Mouse (Mus musculus): ENCODE measurements around the gene Polr2g. TPM values are rescaled to one million over a fixed set of nuclear protein-coding genes. Genes with fewer than 3 reads are reported as not detected.

Gene Polr2g
- total and polyA plus RNA-seq, 3 experiments, result 181 to 188 TPM; not detected in 1

DNA sequence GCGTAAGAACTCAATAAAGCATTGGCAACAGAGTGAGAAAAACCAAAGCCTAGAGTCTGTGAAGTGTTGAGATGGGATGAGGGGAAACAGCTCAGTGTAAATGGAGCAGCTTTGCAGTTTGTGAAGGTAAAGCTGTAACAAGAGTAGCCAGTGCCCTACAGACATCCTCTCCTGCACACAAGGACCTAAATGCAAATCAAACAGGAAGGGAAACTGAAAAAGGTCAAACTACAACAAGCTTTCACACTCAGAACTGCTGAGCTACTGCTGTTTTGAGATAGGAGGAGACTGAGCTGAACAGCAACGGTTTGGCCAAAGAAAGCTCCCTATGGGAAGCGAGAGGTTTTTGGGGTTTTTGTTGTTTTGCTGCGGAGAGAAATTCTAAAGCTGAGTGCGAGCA, 8.4 kb upstream of the Polr2g start:
- Histone ChIP-seq H3K9ac (ENCODE audit: control insufficient read depth, low read depth, low read length, poor library complexity, severe bottlenecking) (no peak overlapping the region), H3K9me3 (replicated peaks; ENCODE audit: insufficient read depth, low read length) (no peaks in the 10 kb centered on the region), H3K27me3 (ENCODE audit: control insufficient read depth in 1 of 2, insufficient read depth in 2 of 2, low read length in 2 of 2) (no peaks in the 10 kb centered on the region), H3K4me3 (ENCODE audit: control insufficient read depth in 1 of 2, insufficient read depth in 1 of 2, low read depth in 2 of 2, low read length in 2 of 2) (no peak overlapping the region), H3K79me2 (ENCODE audit: control insufficient read depth, insufficient read depth, low read length, poor library complexity) (peaks cover 1% of the 10 kb centered on the region), H3K4me1 (ENCODE audit: control insufficient read depth in 1 of 2, insufficient read depth in 2 of 2, low read length in 2 of 2) (peaks cover under 1 to 15% of the 10 kb centered on the region in 2 experiments; a peak in 2 of 4 replicates), H3K36me3 (ENCODE audit: control insufficient read depth in 1 of 2, insufficient read depth in 2 of 2, low read length in 2 of 2) (peaks cover 0 to 13% of the 10 kb centered on the region in 2 experiments; a peak in 2 of 4 replicates), H3K27ac (ENCODE audit: control insufficient read depth, low read depth, low read length) (no peak overlapping the region)
- TF ChIP-seq USF1 (IDR thresholded peaks at IDR 0.05; ENCODE audit: low read depth, low read length), result no peak
- TF ChIP-seq MAX (IDR thresholded peaks at IDR 0.05; ENCODE audit: low read length), result no peak
- TF ChIP-seq MAFK (IDR thresholded peaks at IDR 0.05; ENCODE audit: borderline replicate concordance, low read depth, low read length), result no peak
- no peak for TF ChIP-seq MXI1 (IDR thresholded peaks at IDR 0.05; ENCODE audit: low read depth, low read length)
- TF ChIP-seq GATA1 (IDR thresholded peaks at IDR 0.05; ENCODE audit: low read depth, low read length), result no peak
- no peak for TF ChIP-seq ETS1 (IDR thresholded peaks at IDR 0.05; ENCODE audit: low read depth, low read length)
- TF ChIP-seq NRF1 (IDR thresholded peaks at IDR 0.05; ENCODE audit: insufficient read depth, low read depth, low read length, poor library complexity, severe bottlenecking), result no peak
- no peak for TF ChIP-seq ZNF384 (IDR thresholded peaks at IDR 0.05; ENCODE audit: low read depth, low read length)
- no peak for TF ChIP-seq SMC3 (IDR thresholded peaks at IDR 0.05; ENCODE audit: low read depth, low read length)
- no peak for TF ChIP-seq GABPA (IDR thresholded peaks at IDR 0.05; ENCODE audit: low read depth, low read length)
- DNase-seq (ENCODE audit: low read depth, low spot score), result no peak

DNA sequence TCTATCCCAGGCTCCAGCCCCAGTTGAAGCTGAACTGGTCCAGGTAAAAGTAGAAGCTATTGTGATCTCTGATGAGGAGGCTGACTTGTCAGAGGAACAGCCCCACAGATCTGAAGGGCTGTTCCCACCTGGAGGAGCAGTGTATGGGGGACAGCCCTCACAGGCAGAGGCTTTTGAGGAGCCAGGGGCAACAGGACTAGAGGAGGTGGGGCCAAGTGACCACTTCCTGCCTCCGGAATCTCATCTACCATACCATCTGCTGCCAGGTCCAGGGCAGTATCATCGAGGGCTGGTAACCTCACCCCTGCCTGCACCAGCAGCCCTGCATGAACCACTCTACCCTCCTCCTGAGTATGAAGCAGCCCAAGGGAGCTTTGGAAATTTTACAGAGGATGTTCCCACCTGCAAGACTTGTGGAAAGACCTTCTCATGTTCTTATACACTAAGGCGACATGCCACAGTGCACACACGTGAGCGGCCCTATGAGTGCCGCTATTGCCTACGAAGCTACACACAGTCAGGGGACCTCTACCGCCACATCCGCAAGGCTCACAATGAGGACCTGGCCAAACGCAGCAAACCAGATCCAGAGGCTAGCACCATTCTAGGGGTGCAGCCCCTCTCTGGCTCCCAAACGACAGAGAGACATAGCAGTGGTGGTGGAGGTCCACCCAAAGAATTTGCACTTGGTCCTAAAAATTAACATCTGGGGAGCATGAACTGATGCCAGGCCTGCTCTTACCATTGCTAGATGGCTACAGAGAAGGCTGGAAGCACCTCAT, 5.7 kb upstream of the Polr2g start:
- no peaks in the 10 kb centered on the region for H3K9me3 ChIP-seq (replicated peaks; ENCODE audit: insufficient read depth, low read length)
- H3K9ac ChIP-seq (ENCODE audit: control insufficient read depth, low read depth, low read length, poor library complexity, severe bottlenecking), result no peak overlapping the region
- no peak overlapping the region for H3K4me3 ChIP-seq (ENCODE audit: control insufficient read depth in 1 of 2, insufficient read depth in 1 of 2, low read depth in 2 of 2, low read length in 2 of 2)
- no peak for DNase-seq (ENCODE audit: low read depth, low spot score)
- H3K27me3 ChIP-seq (ENCODE audit: control insufficient read depth in 1 of 2, insufficient read depth in 2 of 2, low read length in 2 of 2), result no peaks in the 10 kb centered on the region
- H3K4me1 ChIP-seq (ENCODE audit: control insufficient read depth in 1 of 2, insufficient read depth in 2 of 2, low read length in 2 of 2), result peaks cover 2 to 19% of the 10 kb centered on the region in 2 experiments; a peak in 2 of 4 replicates
- no peak for TF ChIP-seq MYC (IDR thresholded peaks at IDR 0.05; ENCODE audit: low read depth, low read length)
- no peak for TF ChIP-seq SMC3 (IDR thresholded peaks at IDR 0.05; ENCODE audit: low read depth, low read length)
- TF ChIP-seq GATA1 (IDR thresholded peaks at IDR 0.05; ENCODE audit: low read depth, low read length), result no peak
- TF ChIP-seq E2F4 (IDR thresholded peaks at IDR 0.05; ENCODE audit: borderline replicate concordance, low read depth, low read length), result no peak
- no peak for TF ChIP-seq RCOR1 (IDR thresholded peaks at IDR 0.05; ENCODE audit: low read depth, low read length)
- H3K36me3 ChIP-seq (ENCODE audit: control insufficient read depth in 1 of 2, insufficient read depth in 2 of 2, low read length in 2 of 2), result peaks cover 4 to 5% of the 10 kb centered on the region in 2 experiments
- H3K79me2 ChIP-seq (ENCODE audit: control insufficient read depth, insufficient read depth, low read length, poor library complexity), result no peaks in the 10 kb centered on the region; the same call in 1 of the 2 replicates
- H3K27ac ChIP-seq (ENCODE audit: control insufficient read depth, low read depth, low read length), result no peak overlapping the region
